Mouse (Mus musculus) hindbrain, embryonic 12.5 days (tissue): ENCODE results near the gene Dync1li1. TPM values are rescaled to one million over a fixed set of nuclear protein-coding genes. Genes with fewer than 3 reads are reported as not detected.

Experiments
- ATAC-seq: fragments of 200-750 bp; cut with Nextera tagmentation; 2 replicates; pipeline ENCODE4 v1.8.0; 2017; ENCODE audit warnings: moderate TSS enrichment; ENCODE audit not compliant: low FRiP score
- H3K27ac ChIP-seq: fragments of 300-500 bp; sonication (generic); 2 replicates; pipeline ENCODE4 v1.5.1; 2016; ENCODE audit warnings: mild to moderate bottlenecking
- H3K27me3 ChIP-seq: fragments of 300-500 bp; sonication (generic); 2 replicates; pipeline ENCODE4 v1.6.1; 2016; ENCODE audit warnings: mild to moderate bottlenecking
- H3K36me3 ChIP-seq: fragments of 300-500 bp; sonication (generic); 2 replicates; pipeline ENCODE4 v1.6.1; 2016; ENCODE audit warnings: mild to moderate bottlenecking
- H3K4me1 ChIP-seq: fragments of 300-500 bp; sonication (generic); 2 replicates; pipeline ENCODE4 v1.6.1; 2016
- H3K4me2 ChIP-seq: fragments of 300-500 bp; sonication (generic); replicated peaks from 2 replicates; pipeline ENCODE4 v1.6.1; 2016; ENCODE audit warnings: mild to moderate bottlenecking
- H3K4me3 ChIP-seq: fragments of 300-500 bp; sonication (generic); 2 replicates; pipeline ENCODE4 v1.5.1; 2016; ENCODE audit warnings: mild to moderate bottlenecking
- H3K9ac ChIP-seq: fragments of 300-500 bp; sonication (generic); 2 replicates; pipeline ENCODE4 v1.6.1; 2016; ENCODE audit warnings: mild to moderate bottlenecking, moderate library complexity
- H3K9me3 ChIP-seq: fragments of 300-500 bp; sonication (generic); replicated peaks from 2 replicates; pipeline ENCODE4 v1.6.1; 2016; ENCODE audit warnings: mild to moderate bottlenecking
- WGBS: fragments of 180-500 bp; shearing (Covaris S2); methylation state at CpG from one replicate; pipeline ENCODE4 v1.1.7; 2016; 5-methylcytosine and 5-hydroxymethylcytosine counted together
- polyA plus RNA-seq: library from polyadenylated mRNA; unstranded; fragments of >200 nt; fragmentation: Nextera tagmentation; extraction: Ambion mirVana; gene quantifications from 2 replicates; pipeline ENCODE4 v1.2.1, GENCODE M21; 2016

Dync1li1 gene
- polyA plus RNA-seq, 1 experiment from 2014 or later = 125 TPM

DNA sequence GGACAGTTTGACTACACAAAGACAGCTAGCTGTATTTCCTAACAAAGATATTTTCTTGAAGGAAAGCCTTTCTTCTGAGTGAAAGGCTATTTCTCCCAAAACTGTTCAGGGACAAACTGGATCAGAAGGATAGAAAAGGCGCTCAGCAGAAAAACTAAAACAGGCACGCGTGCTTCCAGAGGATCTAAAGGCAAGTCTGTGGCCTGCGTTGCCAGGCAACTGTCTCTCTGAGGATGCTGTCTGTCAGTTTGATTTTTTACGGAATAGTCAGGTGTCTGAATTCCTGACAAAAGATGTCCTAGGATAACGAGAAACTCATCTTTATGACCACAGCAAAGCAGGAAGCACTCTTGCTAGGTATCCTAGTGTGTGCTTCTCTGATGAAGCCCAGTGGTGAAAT, 28.1 kb upstream of the Dync1li1 start:
- Histone ChIP-seq H3K4me3 (no peak overlapping the region), H3K36me3 (no peaks in the 10 kb centered on the region), H3K27me3 (no peaks in the 10 kb centered on the region), H3K9me3 (no peaks in the 10 kb centered on the region), H3K4me1 (no peaks in the 10 kb centered on the region), H3K27ac (0 out of 2 replicates have a peak overlapping the region, but pooled peaks have one; percentile 12), H3K4me2 (no peak overlapping the region), H3K9ac (no peak overlapping the region)
- ATAC-seq = no peak
- WGBS = 73% methylated on average over 6 of the region's 6 CpGs

DNA sequence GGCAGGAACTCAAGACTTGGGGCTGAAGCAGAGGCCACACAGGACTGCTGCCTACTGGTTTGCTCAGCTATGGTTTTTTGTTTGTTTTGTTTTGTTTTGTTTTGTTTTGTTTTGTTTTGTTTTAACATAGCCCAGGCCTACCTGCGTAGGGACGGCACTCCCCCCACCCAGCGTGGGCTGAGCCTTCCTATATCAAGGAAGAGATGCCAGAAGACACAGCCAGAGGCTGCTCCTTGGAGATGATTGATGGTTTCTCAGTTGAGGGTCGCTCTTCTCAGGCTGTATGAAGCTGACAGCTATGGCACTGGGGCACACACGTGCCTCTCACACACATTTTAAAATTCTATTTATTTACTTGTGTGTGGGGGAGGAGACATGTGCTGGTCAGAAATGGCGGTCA, 27.6 kb upstream of the Dync1li1 start:
- no peak overlapping the region for H3K4me2 ChIP-seq

GRCm38 (mm10) chr9:114661991-114662390, 26.6 kb upstream of the Dync1li1 start:
- H3K9me3 ChIP-seq = no peaks in the 10 kb centered on the region
- H3K4me3 ChIP-seq = no peak overlapping the region
- no peaks in the 10 kb centered on the region for H3K36me3 ChIP-seq
- 62% methylated on average over 7 of the region's 7 CpGs for WGBS
- no peak overlapping the region for H3K4me2 ChIP-seq
- ATAC-seq = no peak
- H3K9ac ChIP-seq = no peak overlapping the region
- H3K27me3 ChIP-seq = no peaks in the 10 kb centered on the region
- H3K27ac ChIP-seq = no peak overlapping the region
- H3K4me1 ChIP-seq = no peaks in the 10 kb centered on the region

More for the DNA sequence above, 27.6 kb upstream of the Dync1li1 start:
- Histone ChIP-seq H3K9ac (no peak overlapping the region), H3K9me3 (no peaks in the 10 kb centered on the region), H3K4me3 (no peak overlapping the region), H3K27ac (no peak overlapping the region), H3K36me3 (no peaks in the 10 kb centered on the region), H3K4me1 (no peaks in the 10 kb centered on the region), H3K27me3 (no peaks in the 10 kb centered on the region)
- WGBS = 70% methylated on average over 6 of the region's 6 CpGs
- no peak for ATAC-seq

DNA sequence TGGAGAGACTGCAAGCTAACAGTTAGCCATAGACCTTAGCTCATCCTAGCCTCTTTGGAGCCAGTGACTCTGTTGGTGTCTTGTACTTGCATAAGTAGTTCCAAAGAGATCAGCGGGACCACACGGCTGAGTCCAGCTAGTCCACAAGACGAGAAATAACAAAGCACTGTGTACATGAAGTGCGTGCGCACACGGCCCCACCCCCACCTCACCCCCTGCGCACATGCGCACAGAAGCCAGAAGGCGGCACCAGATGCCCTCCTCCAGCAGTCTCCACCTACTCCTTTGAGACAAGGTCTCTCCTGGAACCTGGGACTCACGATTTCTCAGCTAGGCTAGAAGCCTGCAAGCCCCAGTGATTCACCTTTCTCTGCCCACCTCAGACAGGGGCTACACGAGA, 24.8 kb upstream of the Dync1li1 start:
- no peak overlapping the region for H3K4me2 ChIP-seq
- no peaks in the 10 kb centered on the region for H3K36me3 ChIP-seq
- H3K4me1 ChIP-seq = no peaks in the 10 kb centered on the region
- no peak overlapping the region for H3K4me3 ChIP-seq
- H3K27me3 ChIP-seq = no peaks in the 10 kb centered on the region
- no peak for ATAC-seq
- H3K27ac ChIP-seq = no peak overlapping the region
- 88% methylated on average over 11 of the region's 11 CpGs for WGBS
- no peak overlapping the region for H3K9ac ChIP-seq
- no peaks in the 10 kb centered on the region for H3K9me3 ChIP-seq

DNA sequence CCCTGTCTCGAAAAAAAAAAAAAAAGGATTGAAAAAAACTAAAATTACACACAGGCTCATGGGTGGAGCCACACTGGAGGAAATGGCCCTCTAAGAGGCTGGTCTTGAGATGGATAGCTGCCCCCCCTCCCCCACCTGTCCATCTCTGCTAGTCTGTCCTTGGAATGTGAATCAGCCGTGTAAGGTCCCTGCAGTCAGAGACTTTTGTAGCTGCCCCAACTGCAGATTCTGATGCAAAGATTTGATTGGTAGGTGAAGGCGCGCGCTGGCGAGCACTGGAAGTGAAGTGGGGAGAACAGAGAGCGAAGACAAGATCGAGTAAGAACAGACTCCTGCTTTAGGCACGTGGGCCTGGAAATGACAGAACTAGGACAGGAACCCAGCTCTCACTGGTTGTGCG, 21.7 kb upstream of the Dync1li1 start:
- Histone ChIP-seq H3K27ac (no peak overlapping the region), H3K36me3 (no peaks in the 10 kb centered on the region), H3K9ac (no peak overlapping the region), H3K27me3 (no peaks in the 10 kb centered on the region), H3K4me1 (no peaks in the 10 kb centered on the region), H3K4me2 (no peak overlapping the region), H3K4me3 (no peak overlapping the region), H3K9me3 (no peaks in the 10 kb centered on the region)
- 83% methylated on average over 10 of the region's 10 CpGs for WGBS
- ATAC-seq = no peak

- Histone ChIP-seq H3K4me3 (no peak overlapping the region), H3K36me3 (no peaks in the 10 kb centered on the region), H3K4me1 (peaks cover 5% of the 10 kb centered on the region; the same call in 1 of the 2 replicates), H3K9me3 (no peaks in the 10 kb centered on the region), H3K9ac (no peak overlapping the region), H3K4me2 (no peak overlapping the region), H3K27ac (no peak overlapping the region), H3K27me3 (no peaks in the 10 kb centered on the region)
- WGBS = 85% methylated on average over 4 of the region's 4 CpGs
- no peak for ATAC-seq
Observed at GRCm38 (mm10) chr9:114668047-114668446, 20.5 kb upstream of the Dync1li1 start.

- H3K9me3 ChIP-seq = no peaks in the 10 kb centered on the region
- H3K9ac ChIP-seq = no peak overlapping the region
- H3K4me3 ChIP-seq = no peak overlapping the region
- H3K4me1 ChIP-seq = peaks cover 13% of the 10 kb centered on the region; the same call in 1 of the 2 replicates
- H3K27ac ChIP-seq = no peak overlapping the region
- H3K4me2 ChIP-seq = no peak overlapping the region
- WGBS = 83% methylated on average over 4 of the region's 5 CpGs
- H3K36me3 ChIP-seq = no peaks in the 10 kb centered on the region
- ATAC-seq = no peak
- H3K27me3 ChIP-seq = no peaks in the 10 kb centered on the region
Observed at GRCm38 (mm10) chr9:114669011-114669410, 19.6 kb upstream of the Dync1li1 start.

DNA sequence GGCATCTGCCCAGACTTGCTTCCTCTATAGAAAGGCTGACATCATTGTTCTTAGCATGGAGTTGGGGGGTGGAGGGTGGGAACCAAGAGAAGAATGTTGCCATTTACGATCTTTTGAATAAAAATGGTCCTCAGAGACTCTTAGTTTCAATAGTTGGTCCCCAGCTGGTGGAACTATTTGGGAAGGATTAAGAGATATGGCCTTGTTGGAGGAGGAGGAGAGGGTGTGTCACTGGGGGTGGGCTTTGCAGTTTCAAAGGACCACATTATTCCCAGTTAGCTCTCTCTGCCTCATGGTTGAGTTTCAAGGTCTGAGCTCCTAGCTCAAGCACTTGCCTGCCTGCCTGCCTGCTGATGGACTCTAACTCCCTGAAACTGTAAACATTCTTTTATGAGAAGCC, 16.6 kb upstream of the Dync1li1 start:
- Histone ChIP-seq H3K4me3 (no peak overlapping the region), H3K9me3 (no peaks in the 10 kb centered on the region), H3K4me2 (no peak overlapping the region), H3K27me3 (no peaks in the 10 kb centered on the region), H3K9ac (no peak overlapping the region), H3K4me1 (peaks cover 13% of the 10 kb centered on the region; the same call in 1 of the 2 replicates), H3K36me3 (no peaks in the 10 kb centered on the region), H3K27ac (no peak overlapping the region)
- ATAC-seq = no peak
- WGBS = 39% methylated on average over 1 of the region's 1 CpGs

GRCm38 (mm10) chr9:114672703-114673561, 15.7 kb upstream of the Dync1li1 start:
- H3K9ac ChIP-seq = peak overlapping the region; percentile 57
- WGBS = 7% methylated on average over 23 of the region's 24 CpGs
- H3K36me3 ChIP-seq = no peaks in the 10 kb centered on the region
- peak overlapping the region; percentile 59 for H3K4me2 ChIP-seq
- no peaks in the 10 kb centered on the region for H3K27me3 ChIP-seq
- H3K4me1 ChIP-seq = peaks cover 13% of the 10 kb centered on the region; the same call in 1 of the 2 replicates
- H3K27ac ChIP-seq = peak overlapping the region; percentile 58
- H3K9me3 ChIP-seq = no peaks in the 10 kb centered on the region
- H3K4me3 ChIP-seq = peak overlapping the region; percentile 30
- ATAC-seq = peak; percentile 71

DNA sequence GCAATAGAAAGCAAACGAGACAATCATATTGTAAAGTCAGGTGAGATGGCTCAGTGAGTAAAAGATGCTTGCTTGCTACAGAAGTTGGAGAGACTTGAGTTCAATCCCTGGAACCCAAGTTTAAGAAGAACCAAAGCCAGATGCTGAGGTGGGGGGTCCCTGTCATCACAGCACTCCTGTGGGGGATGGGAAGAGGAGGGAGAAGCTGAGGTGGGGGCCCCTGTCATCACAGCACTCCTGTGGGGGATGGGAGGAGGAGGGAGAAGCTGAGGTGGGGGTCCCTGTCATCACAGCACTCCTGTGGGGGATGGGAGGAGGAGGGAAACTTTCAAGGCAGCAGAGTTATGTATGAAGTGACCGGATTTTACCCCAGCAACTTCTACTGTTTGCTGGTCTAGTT, 15.0 kb upstream of the Dync1li1 start:
- Histone ChIP-seq H3K27me3 (no peaks in the 10 kb centered on the region), H3K9me3 (no peaks in the 10 kb centered on the region), H3K9ac (no peak overlapping the region), H3K4me1 (peaks cover 13% of the 10 kb centered on the region; the same call in 1 of the 2 replicates), H3K27ac (no peak overlapping the region), H3K4me2 (0 out of 2 replicates have a peak overlapping the region, but pooled peaks have one; percentile 59), H3K4me3 (no peak overlapping the region), H3K36me3 (no peaks in the 10 kb centered on the region)
- ATAC-seq = no peak
- WGBS = 50% methylated on average over 2 of the region's 2 CpGs

DNA sequence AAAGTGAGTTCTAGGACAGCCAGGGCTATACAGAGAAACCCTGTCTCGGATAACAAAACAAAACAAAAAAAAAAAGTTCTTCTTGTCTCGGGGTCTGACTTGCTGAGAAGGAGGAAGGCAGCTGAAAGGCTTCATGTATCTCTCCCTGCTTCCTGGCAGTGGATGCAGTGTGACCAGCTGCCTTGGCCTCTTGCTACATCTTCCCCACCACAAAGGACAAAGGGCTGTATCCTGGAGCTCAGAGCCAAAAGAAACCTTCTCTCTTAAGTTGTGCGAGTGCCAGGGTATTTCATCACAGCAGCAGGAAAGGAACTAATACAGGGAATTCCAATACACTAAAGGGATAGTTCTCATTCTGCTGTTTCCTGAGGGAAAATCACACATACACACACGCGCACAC, 10.0 kb upstream of the Dync1li1 start:
- Histone ChIP-seq H3K9me3 (no peaks in the 10 kb centered on the region), H3K9ac (no peak overlapping the region), H3K27ac (no peak overlapping the region), H3K27me3 (no peaks in the 10 kb centered on the region), H3K4me1 (peaks cover 3% of the 10 kb centered on the region; the same call in 1 of the 2 replicates), H3K4me3 (no peak overlapping the region), H3K36me3 (no peaks in the 10 kb centered on the region), H3K4me2 (no peak overlapping the region)
- ATAC-seq = no peak
- 82% methylated on average over 5 of the region's 5 CpGs for WGBS

GRCm38 (mm10) chr9:114679944-114680343, 8.6 kb upstream of the Dync1li1 start:
- H3K9me3 ChIP-seq = no peaks in the 10 kb centered on the region
- no peak overlapping the region for H3K9ac ChIP-seq
- H3K4me1 ChIP-seq = no peaks in the 10 kb centered on the region
- no peak for ATAC-seq
- H3K4me3 ChIP-seq = no peak overlapping the region
- 87% methylated on average over 5 of the region's 5 CpGs for WGBS
- no peaks in the 10 kb centered on the region for H3K36me3 ChIP-seq
- no peaks in the 10 kb centered on the region for H3K27me3 ChIP-seq
- no peak overlapping the region for H3K4me2 ChIP-seq
- H3K27ac ChIP-seq = no peak overlapping the region

GRCm38 (mm10) chr9:114680531-114680930, 8.1 kb upstream of the Dync1li1 start:
- no peak for ATAC-seq
- Histone ChIP-seq H3K4me2 (no peak overlapping the region), H3K27ac (no peak overlapping the region), H3K4me3 (no peak overlapping the region), H3K9ac (no peak overlapping the region), H3K9me3 (no peaks in the 10 kb centered on the region), H3K27me3 (no peaks in the 10 kb centered on the region), H3K4me1 (no peaks in the 10 kb centered on the region), H3K36me3 (no peaks in the 10 kb centered on the region)
- WGBS = 85% methylated on average over 6 of the region's 6 CpGs
